Mouse (Mus musculus) heart, postnatal 0 days (tissue): ENCODE measurements around the gene Fcor.

ENCODE experiments used
- CTCF ChIP-seq: IDR thresholded peaks from 2 replicates; pipeline ENCODE4 v1.5.1; 2016; ENCODE audit warnings: antibody characterized with exemption, control low read depth, low read depth
- EP300 ChIP-seq: IDR thresholded peaks from 2 replicates; pipeline ENCODE4 v1.6.1; 2016; ENCODE audit warnings: antibody characterized with exemption, low read depth

DNA sequence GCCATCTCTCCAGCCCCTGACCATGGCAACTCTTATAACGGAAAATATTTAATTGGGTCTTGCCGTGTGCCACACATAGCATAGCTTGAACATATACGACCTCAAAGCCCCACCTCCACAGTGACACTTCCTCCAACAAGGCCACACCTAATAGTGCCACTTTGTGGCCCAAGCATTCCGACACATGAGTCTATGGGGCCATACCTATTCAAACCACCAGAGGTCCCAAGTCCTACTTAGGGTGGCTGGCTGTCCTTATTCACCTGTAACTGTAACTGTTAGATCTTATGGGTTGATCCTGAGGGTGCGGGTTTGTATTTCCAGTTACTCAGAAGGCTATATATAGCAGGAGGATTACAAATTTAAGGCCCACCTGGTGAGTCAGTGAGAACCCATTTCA, 44.1 kb downstream of the Fcor start:
- no peak for TF ChIP-seq EP300
- TF ChIP-seq CTCF = peak; percentile 58
